In genomic region chr3:69362906-69363305, GRCm38 (mm10) we compare ENCODE assay signal across 30 mouse cellular contexts. TPM values are rescaled to one million over a fixed set of nuclear protein-coding genes. Genes with fewer than 3 reads are reported as not detected.
DNase-seq lines count a peak whose midpoint lies in the region; ATAC-seq and TF ChIP-seq lines count a peak whose summit lies in the region.
"Had no signal": no experiment of that assay in that cellular context is flagged by ENCODE, and none has a peak within 500 bp of the region (broad histone marks: within the 10 kb centered on the region; RNA-seq: fewer than 3 reads in every experiment).

No protein-coding gene starts in this region.

- no peak for DNase-seq in forebrain, embryonic 14.5 days (ENCODE audit: low spot score)
- no peak for DNase-seq in forebrain, embryonic 11.5 days (ENCODE audit: low spot score)
- no peak for DNase-seq in hindbrain, embryonic 14.5 days (ENCODE audit: low spot score)
- DNase-seq in midbrain, embryonic 11.5 days (ENCODE audit: low spot score, missing footprints), result peak; percentile 81
- no peak for DNase-seq in heart, postnatal 25 days (ENCODE audit: low spot score)
- DNase-seq: adrenal gland, postnatal 14 days; heart, adult 2 months; kidney, adult 18-20 months; kidney, postnatal 25 days; liver, embryonic 13.5 days; lung, adult 18-20 months; lung, postnatal 4 days; midbrain, embryonic 14.5 days; right cerebral cortex, adult 18-20 months; right cerebral cortex, postnatal 4 days; thymus, adult 18-20 months; thymus, postnatal 25 days had no signal

- no peak overlapping the region for H3K9ac ChIP-seq in forebrain, embryonic 14.5 days (ENCODE audit: low read length)
- no peak overlapping the region for H3K9ac ChIP-seq in forebrain, embryonic 11.5 days (ENCODE audit: low read length)
- no peak overlapping the region for H3K9ac ChIP-seq in hindbrain, embryonic 14.5 days
- no peak overlapping the region for H3K9ac ChIP-seq in hindbrain, embryonic 16.5 days (ENCODE audit: low read depth, low read length)
- no peak overlapping the region for H3K9ac ChIP-seq in midbrain, embryonic 11.5 days (ENCODE audit: low read length)
- no peak overlapping the region for H3K9ac ChIP-seq in midbrain, embryonic 16.5 days (ENCODE audit: low read depth, low read length)
- no peak overlapping the region for H3K9ac ChIP-seq in intestine, postnatal 0 days (ENCODE audit: low read depth, low read length)
- H3K9ac ChIP-seq: heart, embryonic 12.5 days; kidney, embryonic 15.5 days; limb, embryonic 15.5 days; liver, embryonic 13.5 days had no signal

- intact Hi-C loops in heart, postnatal 25 days (cut with DNase I), result no loop called here

- no peak overlapping the region for H3K4me3 ChIP-seq in forebrain, embryonic 14.5 days (ENCODE audit: low read depth, low read length)
- no peak overlapping the region for H3K4me3 ChIP-seq in forebrain, embryonic 11.5 days (ENCODE audit: low read depth, low read length)
- no peak overlapping the region for H3K4me3 ChIP-seq in hindbrain, embryonic 14.5 days (replicated peaks; ENCODE audit: low read length)
- H3K4me3 ChIP-seq in hindbrain, embryonic 16.5 days (ENCODE audit: low read length), result no peak overlapping the region
- H3K4me3 ChIP-seq in midbrain, embryonic 11.5 days (ENCODE audit: low read depth, low read length), result no peak overlapping the region
- no peak overlapping the region for H3K4me3 ChIP-seq in midbrain, embryonic 16.5 days (ENCODE audit: low read depth, low read length)
- H3K4me3 ChIP-seq in intestine, postnatal 0 days (ENCODE audit: low read depth, low read length), result no peak overlapping the region
- H3K4me3 ChIP-seq: erythroblast, embryonic 14.5 days; heart, adult 2 months; heart, embryonic 12.5 days; kidney, embryonic 15.5 days; limb, embryonic 10.5 days; limb, embryonic 15.5 days; liver, embryonic 13.5 days; megakaryocyte, embryonic 14.5 days had no signal

- no peak for ATAC-seq in forebrain, embryonic 14.5 days
- ATAC-seq in forebrain, embryonic 11.5 days (replicated peaks; ENCODE audit: low FRiP score), result no peak
- no peak for ATAC-seq in hindbrain, embryonic 14.5 days (ENCODE audit: low FRiP score)
- no peak for ATAC-seq in hindbrain, embryonic 16.5 days
- ATAC-seq in midbrain, embryonic 11.5 days (ENCODE audit: low FRiP score), result no peak
- ATAC-seq in midbrain, embryonic 16.5 days, result no peak
- peak; percentile 31; the same call in 1 of the 2 replicates for ATAC-seq in intestine, postnatal 0 days
- ATAC-seq: lung, postnatal 0 days; Patski had no signal

- no peaks in the 10 kb centered on the region for H3K27me3 ChIP-seq in forebrain, embryonic 14.5 days (replicated peaks; ENCODE audit: control insufficient read depth, insufficient read depth, low read length)
- no peaks in the 10 kb centered on the region for H3K27me3 ChIP-seq in forebrain, embryonic 11.5 days (ENCODE audit: control insufficient read depth, insufficient read depth, low read length)
- no peaks in the 10 kb centered on the region for H3K27me3 ChIP-seq in hindbrain, embryonic 14.5 days (ENCODE audit: control insufficient read depth, insufficient read depth, low read length)
- H3K27me3 ChIP-seq in hindbrain, embryonic 16.5 days (replicated peaks; ENCODE audit: control insufficient read depth, insufficient read depth, low read length), result no peaks in the 10 kb centered on the region
- no peaks in the 10 kb centered on the region for H3K27me3 ChIP-seq in midbrain, embryonic 11.5 days (ENCODE audit: control insufficient read depth, insufficient read depth, low read length)
- H3K27me3 ChIP-seq in midbrain, embryonic 16.5 days (ENCODE audit: control insufficient read depth, insufficient read depth, low read depth, low read length), result no peaks in the 10 kb centered on the region
- H3K27me3 ChIP-seq in intestine, postnatal 0 days (replicated peaks; ENCODE audit: control insufficient read depth, insufficient read depth, low read length), result no peaks in the 10 kb centered on the region
- H3K27me3 ChIP-seq: heart, embryonic 12.5 days; kidney, embryonic 15.5 days; limb, embryonic 15.5 days; liver, embryonic 13.5 days; megakaryocyte, embryonic 14.5 days; Patski had no signal

- peaks cover 7% of the 10 kb centered on the region for H3K4me1 ChIP-seq in forebrain, embryonic 14.5 days (ENCODE audit: control insufficient read depth, insufficient read depth, low read length)
- H3K4me1 ChIP-seq in forebrain, embryonic 11.5 days (replicated peaks; ENCODE audit: control insufficient read depth, insufficient read depth, low read length), result no peaks in the 10 kb centered on the region
- peaks cover 2% of the 10 kb centered on the region; the same call in 1 of the 2 replicates for H3K4me1 ChIP-seq in hindbrain, embryonic 14.5 days (replicated peaks; ENCODE audit: control insufficient read depth, insufficient read depth, low read length)
- peaks cover 7% of the 10 kb centered on the region for H3K4me1 ChIP-seq in hindbrain, embryonic 16.5 days (ENCODE audit: control insufficient read depth, insufficient read depth, low read depth, low read length)
- H3K4me1 ChIP-seq in midbrain, embryonic 11.5 days (ENCODE audit: control insufficient read depth, insufficient read depth, low read length), result peaks cover 2% of the 10 kb centered on the region; the same call in 1 of the 2 replicates
- peaks cover 9% of the 10 kb centered on the region for H3K4me1 ChIP-seq in midbrain, embryonic 16.5 days (ENCODE audit: control insufficient read depth, insufficient read depth, low read length)
- no peaks in the 10 kb centered on the region for H3K4me1 ChIP-seq in intestine, postnatal 0 days (replicated peaks; ENCODE audit: control insufficient read depth, insufficient read depth, low read length)
- H3K4me1 ChIP-seq: megakaryocyte, embryonic 14.5 days had no signal

- H3K9me3 ChIP-seq in forebrain, embryonic 14.5 days (replicated peaks; ENCODE audit: control insufficient read depth, low read length), result no peaks in the 10 kb centered on the region
- H3K9me3 ChIP-seq in forebrain, embryonic 11.5 days (ENCODE audit: control insufficient read depth, low read length), result no peaks in the 10 kb centered on the region
- no peaks in the 10 kb centered on the region for H3K9me3 ChIP-seq in hindbrain, embryonic 14.5 days (ENCODE audit: control insufficient read depth, low read length)
- H3K9me3 ChIP-seq in hindbrain, embryonic 16.5 days (ENCODE audit: control insufficient read depth, low read length), result no peaks in the 10 kb centered on the region
- H3K9me3 ChIP-seq in midbrain, embryonic 11.5 days (ENCODE audit: control insufficient read depth, low read length), result no peaks in the 10 kb centered on the region
- H3K9me3 ChIP-seq in midbrain, embryonic 16.5 days (replicated peaks; ENCODE audit: control insufficient read depth, low read length, poor library complexity, severe bottlenecking), result no peaks in the 10 kb centered on the region
- no peaks in the 10 kb centered on the region for H3K9me3 ChIP-seq in intestine, postnatal 0 days (ENCODE audit: control insufficient read depth)
- H3K9me3 ChIP-seq: heart, embryonic 12.5 days; kidney, embryonic 15.5 days; limb, embryonic 10.5 days; limb, embryonic 15.5 days; liver, embryonic 13.5 days; megakaryocyte, embryonic 14.5 days had no signal

- TF ChIP-seq CTCF in intestine, postnatal 0 days (IDR thresholded peaks at IDR 0.05; ENCODE audit: low read depth), result no peak

- peak overlapping the region; percentile 89 for H3K27ac ChIP-seq in forebrain, embryonic 14.5 days (ENCODE audit: low read depth, low read length)
- no peak overlapping the region for H3K27ac ChIP-seq in forebrain, embryonic 11.5 days (ENCODE audit: low read depth, low read length)
- H3K27ac ChIP-seq in hindbrain, embryonic 14.5 days, result 0 out of 2 replicates have a peak overlapping the region, but pooled peaks have one; percentile 52
- H3K27ac ChIP-seq in hindbrain, embryonic 16.5 days (ENCODE audit: low read depth, low read length), result no peak overlapping the region
- H3K27ac ChIP-seq in midbrain, embryonic 11.5 days (ENCODE audit: low read depth, low read length), result no peak overlapping the region
- H3K27ac ChIP-seq in midbrain, embryonic 16.5 days (ENCODE audit: low read length), result no peak overlapping the region
- no peak overlapping the region for H3K27ac ChIP-seq in intestine, postnatal 0 days (ENCODE audit: low read depth, low read length)
- H3K27ac ChIP-seq: heart, adult 2 months; kidney, embryonic 15.5 days; limb, embryonic 10.5 days; limb, embryonic 15.5 days; liver, embryonic 13.5 days; stomach, postnatal 0 days had no signal

- H3K36me3 ChIP-seq in forebrain, embryonic 14.5 days (ENCODE audit: control insufficient read depth, insufficient read depth, low read length), result no peaks in the 10 kb centered on the region
- H3K36me3 ChIP-seq in forebrain, embryonic 11.5 days (ENCODE audit: control insufficient read depth, insufficient read depth, low read length), result no peaks in the 10 kb centered on the region
- no peaks in the 10 kb centered on the region for H3K36me3 ChIP-seq in hindbrain, embryonic 14.5 days (replicated peaks; ENCODE audit: control insufficient read depth, insufficient read depth)
- H3K36me3 ChIP-seq in hindbrain, embryonic 16.5 days (ENCODE audit: control insufficient read depth, insufficient read depth, low read length), result no peaks in the 10 kb centered on the region
- no peaks in the 10 kb centered on the region for H3K36me3 ChIP-seq in midbrain, embryonic 11.5 days (ENCODE audit: control insufficient read depth, insufficient read depth, low read length)
- no peaks in the 10 kb centered on the region for H3K36me3 ChIP-seq in midbrain, embryonic 16.5 days (ENCODE audit: control insufficient read depth, insufficient read depth, low read length)
- no peaks in the 10 kb centered on the region for H3K36me3 ChIP-seq in intestine, postnatal 0 days (ENCODE audit: control insufficient read depth, insufficient read depth)
- H3K36me3 ChIP-seq: heart, embryonic 12.5 days; kidney, embryonic 15.5 days; limb, embryonic 10.5 days; limb, embryonic 15.5 days; liver, embryonic 13.5 days had no signal

- WGBS in forebrain, embryonic 14.5 days, result 51% methylated on average over 4 of the region's 4 CpGs
- WGBS in forebrain, embryonic 11.5 days, result 61% methylated on average over 4 of the region's 4 CpGs
- 69% methylated on average over 4 of the region's 4 CpGs for WGBS in hindbrain, embryonic 14.5 days
- WGBS in hindbrain, embryonic 16.5 days, result 79% methylated on average over 4 of the region's 4 CpGs
- WGBS in midbrain, embryonic 11.5 days, result 71% methylated on average over 4 of the region's 4 CpGs
- WGBS in midbrain, embryonic 16.5 days, result 59% methylated on average over 4 of the region's 4 CpGs
- WGBS in intestine, postnatal 0 days, result 40% methylated on average over 4 of the region's 4 CpGs

- H3K4me2 ChIP-seq in forebrain, embryonic 14.5 days (ENCODE audit: low read length), result no peak overlapping the region
- no peak overlapping the region for H3K4me2 ChIP-seq in forebrain, embryonic 11.5 days (ENCODE audit: low read depth, low read length, severe bottlenecking)
- H3K4me2 ChIP-seq in hindbrain, embryonic 14.5 days (replicated peaks), result no peak overlapping the region
- no peak overlapping the region for H3K4me2 ChIP-seq in hindbrain, embryonic 16.5 days (ENCODE audit: low read length)
- H3K4me2 ChIP-seq in midbrain, embryonic 11.5 days, result no peak overlapping the region
- H3K4me2 ChIP-seq in midbrain, embryonic 16.5 days (ENCODE audit: low read length), result no peak overlapping the region
- no peak overlapping the region; the same call in 1 of the 2 replicates for H3K4me2 ChIP-seq in intestine, postnatal 0 days (replicated peaks; ENCODE audit: low read depth)
- H3K4me2 ChIP-seq: heart, embryonic 12.5 days; kidney, embryonic 15.5 days; limb, embryonic 15.5 days; liver, embryonic 13.5 days had no signal

RNA-seq across cellular contexts. Expression of gene Ppm1l, which starts 46.2 kb away (rescaled TPM):
- 16.5 and 20.7 TPM in 2 replicates for polyA plus RNA-seq in forebrain, embryonic 14.5 days (2014; fragmentation: Nextera tagmentation; extraction: Ambion mirVana)
- 16.9 and 17.0 TPM in 2 replicates for polyA plus RNA-seq in forebrain, embryonic 11.5 days (2014; fragmentation: Nextera tagmentation; extraction: Ambion mirVana)
- polyA plus RNA-seq in hindbrain, embryonic 14.5 days (2014; fragmentation: Nextera tagmentation; extraction: Ambion mirVana), result 26.6 and 27.4 TPM in 2 replicates
- polyA plus RNA-seq in hindbrain, embryonic 16.5 days (2015; fragmentation: Nextera tagmentation; extraction: Ambion mirVana), result 19.1 and 20.8 TPM in 2 replicates
- 16.3 and 17.0 TPM in 2 replicates for polyA plus RNA-seq in midbrain, embryonic 11.5 days (2014; fragmentation: Nextera tagmentation; extraction: Ambion mirVana)
- polyA plus RNA-seq in midbrain, embryonic 16.5 days (2015; fragmentation: Nextera tagmentation; extraction: Ambion mirVana), result 19.3 and 25.7 TPM in 2 replicates
- polyA plus RNA-seq in intestine, postnatal 0 days (2015; fragmentation: Nextera tagmentation; extraction: Ambion mirVana), result 2.8 and 3.0 TPM in 2 replicates
- 10 to 100 TPM; 23.6 to 24.5 TPM for total RNA-seq in heart, postnatal 25 days (2021)
- total RNA-seq: MEL had no signal

Comparison
In these comparisons a context has a peak if more than half of its experiments do, and no peak if none do; other contexts are left out.
1. H3K27ac ChIP-seq: peak in forebrain, embryonic 14.5 days (single experiment) and hindbrain, embryonic 14.5 days (single experiment); none in forebrain, embryonic 11.5 days (single experiment), hindbrain, embryonic 16.5 days (single experiment), midbrain, embryonic 11.5 days (single experiment), midbrain, embryonic 16.5 days (single experiment) and intestine, postnatal 0 days (single experiment).